Mouse (Mus musculus) midbrain, embryonic 15.5 days (tissue): ENCODE data around the gene Leprot. TPM values are rescaled to one million over a fixed set of nuclear protein-coding genes. Genes with fewer than 3 reads are reported as not detected.

Experiments
- ATAC-seq: fragments of 200-750 bp; cut with Nextera tagmentation; replicated peaks from 2 replicates; pipeline ENCODE4 v1.8.0; 2017; ENCODE audit warnings: moderate TSS enrichment
- H3K27ac ChIP-seq: fragments of 300-500 bp; sonication (generic); 2 replicates; pipeline ENCODE4 v1.5.1; 2015; ENCODE audit warnings: mild to moderate bottlenecking, inconsistent platforms
- H3K27me3 ChIP-seq: fragments of 300-500 bp; sonication (generic); replicated peaks from 2 replicates; pipeline ENCODE4 v1.6.1; 2015; ENCODE audit warnings: inconsistent platforms
- H3K36me3 ChIP-seq: fragments of 300-500 bp; sonication (generic); replicated peaks from 2 replicates; pipeline ENCODE4 v1.6.1; 2015; ENCODE audit warnings: inconsistent platforms
- H3K4me1 ChIP-seq: fragments of 300-500 bp; sonication (generic); 2 replicates; pipeline ENCODE4 v1.6.1; 2015; ENCODE audit warnings: inconsistent platforms
- H3K4me2 ChIP-seq: fragments of 300-500 bp; sonication (generic); 2 replicates; pipeline ENCODE4 v1.6.1; 2015; ENCODE audit warnings: inconsistent platforms, mild to moderate bottlenecking, moderate library complexity
- H3K4me3 ChIP-seq: fragments of 300-500 bp; sonication (generic); 2 replicates; pipeline ENCODE4 v1.5.1; 2015; ENCODE audit warnings: mild to moderate bottlenecking, inconsistent platforms
- H3K9ac ChIP-seq: fragments of 300-500 bp; sonication (generic); 2 replicates; pipeline ENCODE4 v1.6.1; 2015; ENCODE audit warnings: mild to moderate bottlenecking, inconsistent platforms
- H3K9me3 ChIP-seq: fragments of 300-500 bp; sonication (generic); 2 replicates; pipeline ENCODE4 v1.6.1; 2016; ENCODE audit warnings: inconsistent platforms
- WGBS: fragments of 180-500 bp; shearing (Covaris S2); methylation state at CpG from one replicate; pipeline ENCODE4 v1.1.7; 2015; ENCODE audit warnings: mixed read lengths; 5-methylcytosine and 5-hydroxymethylcytosine counted together
- polyA plus RNA-seq: library from polyadenylated mRNA; unstranded; fragments of >200 nt; fragmentation: Nextera tagmentation; extraction: Ambion mirVana; gene quantifications from 2 replicates; pipeline ENCODE4 v1.2.1, GENCODE M21; 2015

Gene Leprot
- polyA plus RNA-seq, 1 experiment from 2014 or later, result 108 TPM

DNA sequence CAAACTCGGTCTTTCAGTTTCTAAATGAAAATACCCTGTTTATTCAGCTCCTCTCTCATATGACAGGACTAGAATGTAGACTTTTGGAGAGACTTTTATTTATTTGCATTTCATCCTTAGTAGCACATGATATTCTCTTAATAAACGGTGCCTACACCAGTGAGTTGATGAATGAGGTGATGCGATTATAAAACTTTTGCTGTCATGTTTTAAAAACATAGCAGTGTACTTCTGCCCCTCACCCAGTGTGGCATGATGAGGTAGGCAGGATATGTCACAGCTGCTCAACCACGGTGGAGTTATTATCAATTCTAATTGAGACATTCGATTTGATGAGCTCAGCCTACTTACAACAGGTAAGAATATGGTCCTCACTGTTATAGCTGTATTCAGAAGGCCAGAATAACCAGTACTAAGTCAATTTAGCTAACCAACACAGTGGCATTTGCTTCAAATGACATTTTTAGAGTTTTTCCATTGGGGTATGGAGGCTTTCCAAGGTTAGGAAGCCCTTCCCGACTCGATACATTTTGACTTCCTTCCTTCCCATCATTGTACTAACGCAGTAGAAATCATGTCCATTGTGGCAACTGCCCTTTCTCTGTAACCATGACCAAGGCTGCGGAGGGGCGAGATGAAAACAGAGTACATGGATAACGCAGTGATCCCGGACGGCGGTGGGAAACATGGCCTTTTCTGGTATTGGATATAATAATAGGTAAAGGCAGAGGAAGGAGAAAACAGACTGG, 53.5 kb downstream of the Leprot start:
- no peak for ATAC-seq
- H3K9ac ChIP-seq, result no peak overlapping the region
- no peak overlapping the region for H3K4me2 ChIP-seq
- H3K9me3 ChIP-seq, result no peaks in the 10 kb centered on the region
- no peaks in the 10 kb centered on the region for H3K36me3 ChIP-seq
- H3K27me3 ChIP-seq, result no peaks in the 10 kb centered on the region
- no peak overlapping the region for H3K4me3 ChIP-seq
- 91% methylated on average over 14 of the region's 14 CpGs for WGBS
- H3K4me1 ChIP-seq, result no peaks in the 10 kb centered on the region
- H3K27ac ChIP-seq, result no peak overlapping the region

DNA sequence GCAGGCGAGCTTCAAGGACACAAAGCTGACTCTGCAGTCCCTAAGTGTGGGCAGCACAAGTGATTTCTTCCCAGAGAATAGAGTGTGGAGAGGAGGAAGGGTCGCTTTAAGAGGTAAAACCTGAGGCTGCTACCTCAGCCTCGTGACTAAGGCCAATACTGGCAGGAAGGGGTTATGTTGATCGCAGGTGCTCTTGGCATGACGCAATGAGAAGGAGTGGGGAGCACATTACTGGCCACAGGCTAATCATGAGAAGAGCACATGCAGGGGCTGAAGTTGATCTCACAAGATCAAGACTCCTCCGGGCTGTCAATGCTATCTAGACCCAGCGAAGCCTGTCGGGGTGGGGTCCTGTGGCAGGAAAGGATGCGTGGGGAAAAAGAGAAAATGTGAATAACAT, 57.8 kb downstream of the Leprot start:
- H3K9ac ChIP-seq, result no peak overlapping the region
- H3K9me3 ChIP-seq, result no peaks in the 10 kb centered on the region
- ATAC-seq, result no peak
- no peaks in the 10 kb centered on the region for H3K4me1 ChIP-seq
- H3K4me2 ChIP-seq, result no peak overlapping the region
- no peaks in the 10 kb centered on the region for H3K36me3 ChIP-seq
- no peaks in the 10 kb centered on the region for H3K27me3 ChIP-seq
- H3K27ac ChIP-seq, result no peak overlapping the region
- H3K4me3 ChIP-seq, result no peak overlapping the region
- WGBS, result 89% methylated on average over 9 of the region's 9 CpGs

- H3K4me3 ChIP-seq, result no peak overlapping the region
- no peaks in the 10 kb centered on the region for H3K36me3 ChIP-seq
- H3K27ac ChIP-seq, result no peak overlapping the region
- H3K4me1 ChIP-seq, result no peaks in the 10 kb centered on the region
- H3K4me2 ChIP-seq, result no peak overlapping the region
- no peak overlapping the region for H3K9ac ChIP-seq
- H3K27me3 ChIP-seq, result no peaks in the 10 kb centered on the region
- no peak for ATAC-seq
- no peaks in the 10 kb centered on the region for H3K9me3 ChIP-seq
- 69% methylated on average over 2 of the region's 2 CpGs for WGBS
Observed at GRCm38 (mm10) chr4:101707234-101707633, 59.7 kb downstream of the Leprot start.

- no peak for ATAC-seq
- H3K4me1 ChIP-seq, result no peaks in the 10 kb centered on the region
- H3K36me3 ChIP-seq, result no peaks in the 10 kb centered on the region
- no peak overlapping the region for H3K27ac ChIP-seq
- no peak overlapping the region for H3K9ac ChIP-seq
- no peaks in the 10 kb centered on the region for H3K9me3 ChIP-seq
- H3K4me3 ChIP-seq, result no peak overlapping the region
- WGBS, result 79% methylated on average over 3 of the region's 3 CpGs
- H3K27me3 ChIP-seq, result no peaks in the 10 kb centered on the region
- no peak overlapping the region for H3K4me2 ChIP-seq
Observed at GRCm38 (mm10) chr4:101707953-101708352, 60.4 kb downstream of the Leprot start.

Other genes starting within 250 kb of the Leprot start
- 8.1 and 9.0 TPM in 2 replicates for gene Ak4, start 228.4 kb upstream of the Leprot start, polyA plus RNA-seq
- gene Dnajc6, start 151.1 kb upstream of the Leprot start, polyA plus RNA-seq, result 54.1 and 56.6 TPM in 2 replicates
- gene Lepr, start 69.7 kb downstream of the Leprot start, polyA plus RNA-seq, result 4.1 and 5.2 TPM in 2 replicates
- gene B020004J07Rik, start 196.3 kb downstream of the Leprot start, polyA plus RNA-seq, result not detected in 2 replicates
- gene C130073F10Rik, start 246.1 kb downstream of the Leprot start, polyA plus RNA-seq, result not detected in 2 replicates